Mouse (Mus musculus): ENCODE measurements around the gene Myh6.

GRCm38 (mm10) chr14:54941024-54941978 is 25.4 kb downstream of the Myh6 start:
- no peak for TF ChIP-seq EP300 (IDR thresholded peaks at IDR 0.05)
- no peak for TF ChIP-seq CTCF (IDR thresholded peaks at IDR 0.05)
